Mouse (Mus musculus): ENCODE results near the gene Med22. TPM values are rescaled to one million over a fixed set of nuclear protein-coding genes. Genes with fewer than 3 reads are reported as not detected.

The Med22 gene
- polyA plus RNA-seq, 1 experiment: 38.6 TPM

- TF ChIP-seq POLR2AphosphoS2 (IDR thresholded peaks at IDR 0.05; ENCODE audit: insufficient read length, low read depth) (peak; percentile 87), POLR2A (IDR thresholded peaks at IDR 0.05; ENCODE audit: insufficient read length, low read depth) (peak; percentile 39), MYOG (IDR thresholded peaks at IDR 0.05; ENCODE audit: control insufficient read depth in 1 of 3, insufficient read depth in 1 of 3, insufficient read length in 2 of 3, low read depth in 2 of 3) (no peak), USF1 (IDR thresholded peaks at IDR 0.05; ENCODE audit: low read depth) (peak; percentile 35), TCF3 (IDR thresholded peaks at IDR 0.05; ENCODE audit: insufficient read length, low read depth) (no peak)
- Histone ChIP-seq H3K27me3 (ENCODE audit: control insufficient read depth, insufficient read depth, insufficient read length) (no peaks in the 10 kb centered on the region), H3K4me2 (ENCODE audit: low read depth) (peak overlapping the region; percentile 89), H3K4me3 (peak overlapping the region; percentile 91), H3ac (ENCODE audit: control insufficient read depth, insufficient read length) (no peak overlapping the region), H3K79me2 (ENCODE audit: control insufficient read depth, insufficient read depth) (peaks cover 62% of the 10 kb centered on the region), H3K36me3 (ENCODE audit: control insufficient read depth, insufficient read depth) (peaks cover 36% of the 10 kb centered on the region)
These were observed 3.9 kb upstream of the Med22 start for GRCm38 (mm10) chr2:26914148-26914941.

- no peaks in the 10 kb centered on the region for H3K27me3 ChIP-seq (ENCODE audit: control insufficient read depth, insufficient read depth, insufficient read length)
These were observed 3.1 kb upstream of the Med22 start for GRCm38 (mm10) chr2:26913416-26914147.

GRCm38 (mm10) chr2:26912253-26912770 lies 1.8 kb upstream of the Med22 start:
- H3K36me3 ChIP-seq (ENCODE audit: control insufficient read depth, insufficient read depth): peaks cover 26% of the 10 kb centered on the region

More at GRCm38 (mm10) chr2:26913416-26914147, 3.1 kb upstream of the Med22 start:
- no peak for TF ChIP-seq MYOD1 (IDR thresholded peaks at IDR 0.05; ENCODE audit: control insufficient read depth in 1 of 3, insufficient read length in 2 of 3, low read depth in 2 of 3)
- no peak for TF ChIP-seq TCF12 (IDR thresholded peaks at IDR 0.05; ENCODE audit: insufficient read depth, poor library complexity, severe bottlenecking)
- peak; percentile 75 for TF ChIP-seq POLR2AphosphoS2 (IDR thresholded peaks at IDR 0.05; ENCODE audit: insufficient read length, low read depth)
- no peak for TF ChIP-seq MAX (IDR thresholded peaks at IDR 0.05; ENCODE audit: low read depth)
- TF ChIP-seq SRF (IDR thresholded peaks at IDR 0.05; ENCODE audit: control insufficient read depth, insufficient read length, low read depth): no peak
- no peak for TF ChIP-seq USF1 (IDR thresholded peaks at IDR 0.05; ENCODE audit: low read depth)
- no peak for TF ChIP-seq CEBPB (IDR thresholded peaks at IDR 0.05; ENCODE audit: insufficient read depth, poor library complexity, severe bottlenecking)
- TF ChIP-seq POLR2A (IDR thresholded peaks at IDR 0.05; ENCODE audit: insufficient read length, low read depth): peak; percentile 32
- no peak for TF ChIP-seq MYOG (IDR thresholded peaks at IDR 0.05; ENCODE audit: control insufficient read depth in 1 of 3, insufficient read depth in 1 of 3, insufficient read length in 2 of 3, low read depth in 2 of 3)
- no peak for TF ChIP-seq E2F4 (IDR thresholded peaks at IDR 0.05; ENCODE audit: insufficient read depth)
- no peak overlapping the region for H3K4me3 ChIP-seq
- H3K4me2 ChIP-seq (ENCODE audit: low read depth): no peak overlapping the region
- H3K36me3 ChIP-seq (ENCODE audit: control insufficient read depth, insufficient read depth): peaks cover 29% of the 10 kb centered on the region
- no peak overlapping the region for H3ac ChIP-seq (ENCODE audit: control insufficient read depth, insufficient read length)
- H3K79me2 ChIP-seq (ENCODE audit: control insufficient read depth, insufficient read depth): peaks cover 69% of the 10 kb centered on the region

GRCm38 (mm10) chr2:26910994-26911765 lies 703 bp upstream of the Med22 start:
- Histone ChIP-seq H3K4me3 (peak overlapping the region; percentile 95), H3K79me2 (ENCODE audit: control insufficient read depth, insufficient read depth) (peaks cover 61% of the 10 kb centered on the region), H3K36me3 (ENCODE audit: control insufficient read depth, insufficient read depth) (peaks cover 26% of the 10 kb centered on the region)

More at GRCm38 (mm10) chr2:26912253-26912770, 1.8 kb upstream of the Med22 start:
- Histone ChIP-seq H3ac (ENCODE audit: control insufficient read depth, insufficient read length) (peak overlapping the region; percentile 66), H3K27me3 (ENCODE audit: control insufficient read depth, insufficient read depth, insufficient read length) (no peaks in the 10 kb centered on the region), H3K79me2 (ENCODE audit: control insufficient read depth, insufficient read depth) (peaks cover 68% of the 10 kb centered on the region), H3K4me3 (peak overlapping the region; percentile 95), H3K4me2 (ENCODE audit: low read depth) (peak overlapping the region; percentile 80)
- TF ChIP-seq REST (IDR thresholded peaks at IDR 0.05; ENCODE audit: insufficient read depth, insufficient read length) (no peak), MAX (IDR thresholded peaks at IDR 0.05; ENCODE audit: low read depth) (no peak), POLR2AphosphoS2 (IDR thresholded peaks at IDR 0.05; ENCODE audit: insufficient read length, low read depth) (no peak), POLR2A (IDR thresholded peaks at IDR 0.05; ENCODE audit: insufficient read length, low read depth) (peak; percentile 5), CEBPB (IDR thresholded peaks at IDR 0.05; ENCODE audit: insufficient read depth, poor library complexity, severe bottlenecking) (no peak)

More at GRCm38 (mm10) chr2:26910994-26911765, 703 bp upstream of the Med22 start:
- peak overlapping the region; percentile 80 for H3K4me2 ChIP-seq (ENCODE audit: low read depth)
- H3K27me3 ChIP-seq (ENCODE audit: control insufficient read depth, insufficient read depth, insufficient read length): no peaks in the 10 kb centered on the region
- peak overlapping the region; percentile 66 for H3ac ChIP-seq (ENCODE audit: control insufficient read depth, insufficient read length)
- TF ChIP-seq POLR2AphosphoS2 (IDR thresholded peaks at IDR 0.05; ENCODE audit: insufficient read length, low read depth) (peak; percentile 69), POLR2A (IDR thresholded peaks at IDR 0.05; ENCODE audit: insufficient read length, low read depth) (no peak)
